Mouse (Mus musculus) intestine, embryonic 16.5 days (tissue): Measurements from ENCODE around the gene Vasn. TPM values are rescaled to one million over a fixed set of nuclear protein-coding genes. Genes with fewer than 3 reads are reported as not detected.
"Not testable (repeated sequence)": the region's sequence is repeated elsewhere in the genome, so short reads cannot be mapped to it uniquely, and the experiment has no call there.

Experiments
- ATAC-seq: fragments of 200-750 bp; cut with Nextera tagmentation; 2 replicates; pipeline ENCODE4 v1.8.0; 2017; ENCODE audit warnings: moderate TSS enrichment, moderate library complexity
- H3K27ac ChIP-seq: fragments of 300-500 bp; sonication (generic); 2 replicates; pipeline ENCODE4 v1.5.1; 2014; ENCODE audit warnings: mild to moderate bottlenecking, low read length
- H3K27me3 ChIP-seq: fragments of 300-500 bp; sonication (generic); replicated peaks from 2 replicates; pipeline ENCODE4 v1.6.1; 2014; ENCODE audit warnings: low read length, control low read depth, mixed read lengths; ENCODE audit not compliant: control insufficient read depth, insufficient read depth
- H3K36me3 ChIP-seq: fragments of 300-500 bp; sonication (generic); 2 replicates; pipeline ENCODE4 v1.6.1; 2014; ENCODE audit warnings: low read length, control low read depth; ENCODE audit not compliant: control insufficient read depth, insufficient read depth
- H3K4me1 ChIP-seq: fragments of 300-500 bp; sonication (generic); 2 replicates; pipeline ENCODE4 v1.6.1; 2014; ENCODE audit warnings: low read length, control low read depth, mixed read lengths; ENCODE audit not compliant: control insufficient read depth, insufficient read depth
- H3K4me2 ChIP-seq: fragments of 300-500 bp; sonication (generic); 2 replicates; pipeline ENCODE4 v1.6.1; 2014; ENCODE audit warnings: low read depth, low read length, control low read depth
- H3K4me3 ChIP-seq: fragments of 300-500 bp; sonication (generic); 2 replicates; pipeline ENCODE4 v1.5.1; 2014; ENCODE audit warnings: mild to moderate bottlenecking, low read length
- H3K9ac ChIP-seq: fragments of 300-500 bp; sonication (generic); 2 replicates; pipeline ENCODE4 v1.6.1; 2014; ENCODE audit warnings: low read depth, low read length
- H3K9me3 ChIP-seq: fragments of 300-500 bp; sonication (generic); 2 replicates; pipeline ENCODE4 v1.6.1; 2016; ENCODE audit warnings: low read length, control low read depth; ENCODE audit not compliant: control insufficient read depth
- WGBS: fragments of 180-500 bp; shearing (Covaris S2); extraction: QIAGEN DNeasy Blood & Tissue Kit; methylation state at CpG from one replicate; pipeline ENCODE4 v1.1.7; 2014; 5-methylcytosine and 5-hydroxymethylcytosine counted together
- polyA plus RNA-seq: library from polyadenylated mRNA; unstranded; fragments of >200 nt; fragmentation: Nextera tagmentation; extraction: Ambion mirVana; gene quantifications from 2 replicates; pipeline ENCODE4 v1.2.1, GENCODE M21; 2015

Gene Vasn
- polyA plus RNA-seq, 1 experiment from 2014 or later: 13.5 TPM

DNA sequence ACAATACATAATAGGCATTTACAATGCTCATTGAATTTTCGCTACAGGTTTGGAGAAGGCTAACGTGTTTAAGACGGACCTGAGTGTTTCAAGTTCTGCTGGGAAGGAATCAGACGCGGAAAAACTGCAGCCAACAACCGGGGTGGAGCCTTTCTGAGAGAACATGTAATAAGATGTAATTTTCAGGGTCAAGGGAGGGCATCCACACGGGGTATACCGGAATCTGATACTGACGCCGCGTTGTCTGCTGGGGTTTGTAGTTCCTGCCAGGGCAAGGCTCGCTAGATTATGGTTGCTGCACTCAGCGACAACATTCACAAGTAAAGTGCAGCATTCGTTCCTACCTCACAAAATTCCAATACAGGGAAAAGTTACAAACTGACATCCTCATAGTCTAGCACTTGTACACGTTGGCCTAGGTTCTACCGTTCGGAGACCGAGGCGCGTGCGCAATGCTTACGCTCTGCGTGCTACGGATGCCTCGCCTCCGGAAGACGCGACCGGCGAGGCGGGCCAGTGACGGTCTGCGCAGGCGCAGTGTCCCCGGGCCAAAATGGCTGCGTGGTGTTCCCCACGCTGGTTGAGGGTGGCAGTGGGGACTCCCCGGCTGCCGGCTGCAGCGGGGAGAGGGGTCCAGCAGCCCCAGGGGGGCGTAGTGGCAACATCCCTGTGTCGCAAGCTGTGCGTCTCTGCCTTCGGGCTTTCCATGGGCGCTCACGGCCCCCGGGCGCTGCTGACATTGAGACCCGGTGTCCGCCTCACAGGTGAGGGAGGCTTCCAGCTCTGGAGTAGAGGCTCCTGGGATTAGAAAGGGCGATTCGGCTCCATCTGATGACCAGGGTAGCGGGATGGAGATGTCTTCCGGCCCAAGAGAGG lies 44.1 kb downstream of the Vasn start:
- H3K27me3 ChIP-seq: no peaks in the 10 kb centered on the region
- under 1% methylated on average over 54 of the region's 54 CpGs for WGBS
- H3K4me1 ChIP-seq: peaks cover 7% of the 10 kb centered on the region; the same call in 1 of the 2 replicates
- H3K9ac ChIP-seq: peak overlapping the region; percentile 91
- peak overlapping the region; percentile 92 for H3K4me2 ChIP-seq
- peak overlapping the region; percentile 95 for H3K4me3 ChIP-seq
- no peaks in the 10 kb centered on the region for H3K36me3 ChIP-seq
- no peaks in the 10 kb centered on the region for H3K9me3 ChIP-seq
- H3K27ac ChIP-seq: peak overlapping the region; percentile 42
- peak; percentile 87 for ATAC-seq

DNA sequence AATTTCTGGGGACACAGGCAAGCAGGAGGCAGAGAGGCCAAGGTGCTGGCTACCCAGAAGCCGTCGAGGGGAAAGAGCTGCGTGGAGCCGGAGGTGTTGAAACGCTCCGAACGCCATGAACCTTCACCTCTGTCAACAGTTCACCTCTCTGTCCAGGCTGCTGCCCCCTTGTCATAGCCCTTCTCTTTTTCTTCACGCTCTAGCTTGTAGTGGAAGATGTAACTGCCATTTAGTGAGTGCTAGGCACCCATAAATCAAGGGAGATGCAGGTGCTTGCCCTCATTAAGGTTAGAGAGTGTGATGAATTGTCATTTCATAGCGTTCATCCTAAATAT lies 44.7 kb downstream of the Vasn start:
- Histone ChIP-seq H3K27ac (peak overlapping the region; percentile 42), H3K4me3 (peak overlapping the region; percentile 95), H3K4me2 (peak overlapping the region; percentile 92), H3K9me3 (no peaks in the 10 kb centered on the region), H3K9ac (peak overlapping the region; percentile 91), H3K4me1 (peaks cover 7% of the 10 kb centered on the region; the same call in 1 of the 2 replicates), H3K36me3 (0 out of 2 replicates have a peak, but pooled peaks cover 5% of the 10 kb centered on the region), H3K27me3 (no peaks in the 10 kb centered on the region)
- 1% methylated on average over 9 of the region's 9 CpGs for WGBS
- no peak for ATAC-seq

DNA sequence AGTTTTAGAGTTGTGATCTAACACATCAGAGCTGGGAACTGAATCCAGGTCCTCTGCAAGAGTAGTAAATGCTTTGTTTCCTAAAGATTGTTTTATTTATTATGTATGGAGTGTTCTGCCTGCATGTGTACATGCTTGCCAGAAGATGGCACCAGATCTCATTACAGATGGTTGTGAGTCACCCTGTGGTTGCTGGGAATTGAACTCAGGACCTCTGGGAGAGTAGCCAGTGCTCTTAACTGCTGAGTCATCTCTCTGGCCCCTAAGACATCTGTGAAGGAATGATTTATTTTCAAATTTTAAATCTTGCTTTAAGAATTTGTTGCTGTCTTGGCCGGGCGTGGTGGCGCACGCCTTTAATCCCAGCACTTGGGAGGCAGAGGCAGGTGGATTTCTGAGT lies 49.6 kb downstream of the Vasn start:
- H3K4me2 ChIP-seq, H3K4me1 ChIP-seq, H3K4me3 ChIP-seq, H3K9ac ChIP-seq, ATAC-seq, H3K27ac ChIP-seq, H3K9me3 ChIP-seq, H3K27me3 ChIP-seq: not testable (repeated sequence)
- 95% methylated on average over 4 of the region's 4 CpGs for WGBS
- peaks cover 16% of the 10 kb centered on the region for H3K36me3 ChIP-seq

Other genes starting within 250 kb of the Vasn start
- gene Adcy9, start 219.4 kb upstream of the Vasn start, polyA plus RNA-seq: 1.2 and 1.3 TPM in 2 replicates
- gene Srl, start 98.1 kb upstream of the Vasn start, polyA plus RNA-seq: 8.0 and 8.5 TPM in 2 replicates
- gene Tfap4, start 80.1 kb upstream of the Vasn start, polyA plus RNA-seq: 23.0 and 26.5 TPM in 2 replicates
- gene Glis2, start 45.2 kb upstream of the Vasn start, polyA plus RNA-seq: 14.5 and 18.1 TPM in 2 replicates
- gene Pam16, start 15.0 kb upstream of the Vasn start, polyA plus RNA-seq: 79.4 and 86.8 TPM in 2 replicates
- gene Dnaja3, start within 50 bp of the Vasn start, polyA plus RNA-seq: 90.5 and 92.5 TPM in 2 replicates
- 29.2 and 30.5 TPM in 2 replicates for gene Coro7, start 39.8 kb downstream of the Vasn start, polyA plus RNA-seq
- gene Nmral1, start 79.4 kb downstream of the Vasn start, polyA plus RNA-seq: 35.3 and 45.9 TPM in 2 replicates
- gene Hmox2, start 86.4 kb downstream of the Vasn start, polyA plus RNA-seq: 87.5 and 88.7 TPM in 2 replicates
- gene Cdip1, start 150.4 kb downstream of the Vasn start, polyA plus RNA-seq: 97.2 and 100 TPM in 2 replicates
- 0.09 and 0.22 TPM in 2 replicates for gene 4930562C15Rik, start 195.5 kb downstream of the Vasn start, polyA plus RNA-seq
- 33.7 and 35.5 TPM in 2 replicates for gene Ubald1, start 240.4 kb downstream of the Vasn start, polyA plus RNA-seq
- gene Mgrn1, start 246.3 kb downstream of the Vasn start, polyA plus RNA-seq: 82.7 and 84.6 TPM in 2 replicates